Mouse (Mus musculus) myocyte (in vitro differentiated cells): ENCODE results near the gene Syt7.

Source experiments
- CEBPB ChIP-seq: IDR thresholded peaks from 2 replicates; pipeline ENCODE4 v1.6.1; 2011; ENCODE audit warnings: mild to moderate bottlenecking, moderate library complexity; ENCODE audit not compliant: poor library complexity, insufficient read depth, severe bottlenecking
- MAX ChIP-seq: IDR thresholded peaks from one replicate; pipeline ENCODE4 v1.6.1; 2011; ENCODE audit warnings: low read depth, mild to moderate bottlenecking, control low read depth
- MYOD1 ChIP-seq, 3 experiments: IDR thresholded peaks; one replicate each; pipeline ENCODE4 v1.6.1; 2011; ENCODE audit warnings: control low read depth in 2 of 3, low read depth in 2 of 3, mild to moderate bottlenecking in 2 of 3, moderate library complexity in 1 of 3; ENCODE audit not compliant: insufficient read length in 2 of 3, control insufficient read depth in 1 of 3
- MYOG ChIP-seq, 3 experiments: IDR thresholded peaks; one replicate each; pipeline ENCODE4 v1.6.1; 2011; ENCODE audit warnings: control low read depth in 2 of 3, low read depth in 2 of 3, mild to moderate bottlenecking in 2 of 3; ENCODE audit not compliant: insufficient read length in 2 of 3, control insufficient read depth in 1 of 3, insufficient read depth in 1 of 3
- POLR2A ChIP-seq: IDR thresholded peaks from one replicate; pipeline ENCODE4 v1.6.1; 2011; ENCODE audit warnings: low read depth, mild to moderate bottlenecking, control low read depth, moderate library complexity; ENCODE audit not compliant: insufficient read length
- POLR2AphosphoS2 ChIP-seq: IDR thresholded peaks from one replicate; pipeline ENCODE4 v1.6.1; 2011; ENCODE audit warnings: low read depth, control low read depth; ENCODE audit not compliant: insufficient read length
- SRF ChIP-seq: IDR thresholded peaks from one replicate; pipeline ENCODE4 v1.6.1; 2011; ENCODE audit warnings: low read depth; ENCODE audit not compliant: control insufficient read depth, insufficient read length
- TCF12 ChIP-seq: IDR thresholded peaks from one replicate; pipeline ENCODE4 v1.6.1; 2011; ENCODE audit warnings: mild to moderate bottlenecking, control low read depth; ENCODE audit not compliant: poor library complexity, insufficient read depth, severe bottlenecking
- TCF3 ChIP-seq: IDR thresholded peaks from one replicate; pipeline ENCODE4 v1.6.1; 2011; ENCODE audit warnings: low read depth, control low read depth; ENCODE audit not compliant: insufficient read length
- USF1 ChIP-seq: IDR thresholded peaks from one replicate; pipeline ENCODE4 v1.6.1; 2011; ENCODE audit warnings: low read depth, mild to moderate bottlenecking, control low read depth, moderate library complexity

DNA sequence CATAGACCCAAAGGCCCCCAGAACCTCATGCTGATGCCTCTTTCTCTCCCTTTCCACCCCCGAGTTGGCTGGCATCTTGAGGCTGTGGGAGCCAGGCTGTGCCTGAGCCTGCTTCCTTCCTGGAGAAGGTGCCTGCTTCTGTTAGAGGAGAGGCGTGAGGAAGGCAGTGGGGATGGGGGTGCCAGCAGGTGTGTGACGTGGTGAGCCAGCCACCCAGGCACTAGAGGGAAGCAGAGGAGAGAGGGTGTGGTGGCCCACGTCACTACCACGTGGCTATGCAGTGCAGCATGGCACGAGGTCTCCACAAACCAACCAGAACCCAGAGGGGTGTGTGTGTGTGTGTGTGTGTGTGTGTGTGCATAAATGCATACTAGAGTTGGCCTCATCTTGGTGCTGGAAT is 9.4 kb downstream of the Syt7 start:
- TF ChIP-seq POLR2A (no peak), MYOD1 (IDR thresholded peaks at IDR 0.05; ENCODE audit: control insufficient read depth in 1 of 3, insufficient read length in 2 of 3, low read depth in 2 of 3) (no peak), USF1 (no peak), POLR2AphosphoS2 (no peak), TCF12 (no peak), MAX (no peak), CEBPB (no peak), SRF (no peak), TCF3 (no peak), MYOG (IDR thresholded peaks at IDR 0.05; ENCODE audit: control insufficient read depth in 1 of 3, insufficient read depth in 1 of 3, insufficient read length in 2 of 3, low read depth in 2 of 3) (no peak)
